Mouse (Mus musculus): ENCODE results near the gene Rph3a.

DNA sequence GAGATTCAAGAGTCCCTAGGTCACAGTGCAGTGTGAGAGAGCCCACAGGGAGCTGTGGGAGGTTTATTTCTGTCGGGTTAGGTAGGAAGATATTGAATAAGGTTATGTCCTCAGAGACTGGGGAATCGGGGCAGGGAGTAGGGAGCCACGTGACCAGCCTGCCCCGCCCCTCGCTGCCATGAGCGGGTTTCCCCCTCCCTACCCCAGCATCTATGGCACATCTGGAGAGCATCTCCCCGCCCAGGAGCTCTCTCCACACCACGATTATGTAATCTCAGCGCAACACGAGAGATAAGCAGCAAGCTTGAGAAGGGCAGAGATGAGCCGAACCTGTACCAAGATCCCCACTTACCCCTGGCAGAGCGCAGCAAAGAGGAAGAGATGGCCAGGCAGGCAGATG lies 6.5 kb upstream of the Rph3a start:
- TF ChIP-seq GATA1 (IDR thresholded peaks at IDR 0.05; ENCODE audit: borderline replicate concordance, low read length) (no peak), FLI1 (IDR thresholded peaks at IDR 0.05; ENCODE audit: low read length) (no peak)

All from megakaryocyte, embryonic 14.5 days (primary cell).